Mouse (Mus musculus) C2C12 (cell line): ENCODE measurements around the gene Stk25. TPM values are rescaled to one million over a fixed set of nuclear protein-coding genes. Genes with fewer than 3 reads are reported as not detected.

Experiments
- H3K27me3 ChIP-seq: one replicate; pipeline ENCODE4 v1.6.1; 2011; ENCODE audit not compliant: control insufficient read depth, insufficient read depth, insufficient read length
- H3K36me3 ChIP-seq: one replicate; pipeline ENCODE4 v1.6.1; 2011; ENCODE audit not compliant: control insufficient read depth, insufficient read depth
- H3K4me3 ChIP-seq: one replicate; pipeline ENCODE4 v1.5.1; 2011; ENCODE audit warnings: mild to moderate bottlenecking, control low read depth; ENCODE audit not compliant: poor library complexity, insufficient read depth, severe bottlenecking
- H3K79me2 ChIP-seq: one replicate; pipeline ENCODE4 v1.6.1; 2011; ENCODE audit not compliant: control insufficient read depth, insufficient read depth
- H3K79me3 ChIP-seq: one replicate; pipeline ENCODE4 v1.6.1; 2011; ENCODE audit warnings: low read depth, control low read depth
- H3ac ChIP-seq: one replicate; pipeline ENCODE3; 2011; ENCODE audit warnings: low read depth; ENCODE audit not compliant: control insufficient read depth, insufficient read length
- CEBPB ChIP-seq: IDR thresholded peaks from one replicate; pipeline ENCODE4 v1.6.1; 2011; ENCODE audit warnings: low read depth, mild to moderate bottlenecking, control low read depth, moderate library complexity
- CTCF ChIP-seq: IDR thresholded peaks from one replicate; pipeline ENCODE4 v1.5.1; 2011; ENCODE audit not compliant: control insufficient read depth, insufficient read depth, insufficient read length
- FOSL1 ChIP-seq: IDR thresholded peaks from one replicate; pipeline ENCODE4 v1.8.0; 2011; ENCODE audit warnings: mild to moderate bottlenecking, low read length; ENCODE audit not compliant: poor library complexity, insufficient read depth, severe bottlenecking
- MAX ChIP-seq: IDR thresholded peaks from one replicate; pipeline ENCODE4 v1.6.1; 2011; ENCODE audit warnings: mild to moderate bottlenecking, control low read depth
- MYOD1 ChIP-seq: IDR thresholded peaks from one replicate; pipeline ENCODE4 v1.6.1; 2011; ENCODE audit warnings: low read depth; ENCODE audit not compliant: control insufficient read depth, insufficient read length
- MYOG ChIP-seq: IDR thresholded peaks from one replicate; pipeline ENCODE4 v1.6.1; 2011; ENCODE audit not compliant: control insufficient read depth, insufficient read length; ENCODE audit errors: extremely low read depth
- USF1 ChIP-seq: IDR thresholded peaks from one replicate; pipeline ENCODE4 v1.6.1; 2011; ENCODE audit warnings: low read depth, mild to moderate bottlenecking, control low read depth, moderate library complexity
- polyA plus RNA-seq: library from polyadenylated mRNA; unstranded; fragments of >200 nt; fragmentation: generic; extraction: Trizol; gene quantifications from one replicate; pipeline ENCODE4 v1.2.1, GENCODE M21; 2012; ENCODE audit warnings: missing spikeins

Stk25 gene
- polyA plus RNA-seq, 1 experiment, result 57.6 TPM

DNA sequence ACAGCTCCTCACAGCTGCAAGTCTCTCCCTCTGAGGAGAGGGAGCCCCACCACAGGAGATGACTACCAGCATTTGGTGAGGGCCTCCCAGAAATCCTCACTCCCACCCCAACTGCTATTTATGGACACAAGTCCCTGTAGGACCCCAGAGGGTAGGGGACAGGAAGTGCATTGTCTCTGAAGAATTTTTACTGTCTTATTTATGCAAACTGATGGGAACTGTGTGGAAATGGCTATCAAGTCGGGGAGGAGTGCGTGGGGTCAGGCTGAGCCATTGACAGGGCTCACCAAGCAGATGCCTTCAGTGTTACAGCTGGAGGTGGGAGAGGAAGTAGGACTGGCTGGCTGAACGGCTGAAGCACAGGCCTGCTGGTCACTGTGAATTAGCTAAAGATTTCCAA, 38.9 kb upstream of the Stk25 start:
- H3ac ChIP-seq, result no peak overlapping the region
- H3K36me3 ChIP-seq, result peaks cover 26% of the 10 kb centered on the region
- H3K27me3 ChIP-seq, result no peaks in the 10 kb centered on the region
- H3K4me3 ChIP-seq, result no peak overlapping the region
- H3K79me2 ChIP-seq, result no peaks in the 10 kb centered on the region
- H3K79me3 ChIP-seq, result no peaks in the 10 kb centered on the region
- TF ChIP-seq MYOG (no peak), FOSL1 (no peak), MAX (no peak), USF1 (no peak), CEBPB (no peak), CTCF (no peak), MYOD1 (no peak)

DNA sequence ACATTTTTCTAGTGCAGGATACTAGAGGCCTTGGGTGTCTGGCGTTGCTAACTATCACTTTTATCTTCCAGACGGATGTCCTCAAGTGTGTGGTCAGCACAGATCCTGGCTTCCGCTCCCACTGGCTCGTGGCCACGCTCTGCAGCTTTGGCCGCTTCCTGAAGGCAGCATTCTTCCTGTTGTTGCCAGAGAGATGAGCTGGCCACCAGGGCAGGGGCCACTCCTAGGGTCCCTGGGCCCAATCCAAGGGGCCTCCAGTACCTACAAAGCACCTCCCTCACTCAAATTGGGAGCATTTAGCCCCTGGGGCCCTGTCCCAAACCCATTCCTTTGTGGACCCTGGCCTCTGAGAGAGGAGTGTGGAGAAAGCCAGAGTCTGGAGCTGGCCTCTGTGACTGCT, 36.5 kb upstream of the Stk25 start:
- TF ChIP-seq MYOG (no peak), MYOD1 (no peak), FOSL1 (no peak), USF1 (no peak), MAX (no peak), CEBPB (no peak), CTCF (no peak)
- peaks cover 44% of the 10 kb centered on the region for H3K36me3 ChIP-seq
- no peak overlapping the region for H3ac ChIP-seq

GRCm38 (mm10) chr1:93693943-93694342, 35.5 kb upstream of the Stk25 start:
- Histone ChIP-seq H3K79me3 (peaks cover 6% of the 10 kb centered on the region), H3K36me3 (peaks cover 53% of the 10 kb centered on the region), H3K4me3 (no peak overlapping the region), H3K27me3 (no peaks in the 10 kb centered on the region), H3ac (no peak overlapping the region), H3K79me2 (peaks cover 25% of the 10 kb centered on the region)
- TF ChIP-seq MYOD1, result no peak
- no peak for TF ChIP-seq MYOG
- no peak for TF ChIP-seq FOSL1
- no peak for TF ChIP-seq CTCF
- no peak for TF ChIP-seq CEBPB
- TF ChIP-seq MAX, result no peak
- TF ChIP-seq USF1, result no peak

More for the DNA sequence above, 36.5 kb upstream of the Stk25 start:
- H3K4me3 ChIP-seq, result no peak overlapping the region
- H3K27me3 ChIP-seq, result no peaks in the 10 kb centered on the region
- peaks cover 18% of the 10 kb centered on the region for H3K79me2 ChIP-seq
- H3K79me3 ChIP-seq, result peaks cover 1% of the 10 kb centered on the region

GRCm38 (mm10) chr1:93693502-93693901, 35.0 kb upstream of the Stk25 start:
- H3ac ChIP-seq, result no peak overlapping the region
- H3K4me3 ChIP-seq, result no peak overlapping the region
- no peaks in the 10 kb centered on the region for H3K27me3 ChIP-seq
- H3K79me3 ChIP-seq, result peaks cover 10% of the 10 kb centered on the region
- peaks cover 58% of the 10 kb centered on the region for H3K36me3 ChIP-seq
- peaks cover 30% of the 10 kb centered on the region for H3K79me2 ChIP-seq
- TF ChIP-seq USF1 (no peak), FOSL1 (no peak), MYOD1 (no peak), MYOG (no peak), CEBPB (no peak), MAX (no peak), CTCF (no peak)

DNA sequence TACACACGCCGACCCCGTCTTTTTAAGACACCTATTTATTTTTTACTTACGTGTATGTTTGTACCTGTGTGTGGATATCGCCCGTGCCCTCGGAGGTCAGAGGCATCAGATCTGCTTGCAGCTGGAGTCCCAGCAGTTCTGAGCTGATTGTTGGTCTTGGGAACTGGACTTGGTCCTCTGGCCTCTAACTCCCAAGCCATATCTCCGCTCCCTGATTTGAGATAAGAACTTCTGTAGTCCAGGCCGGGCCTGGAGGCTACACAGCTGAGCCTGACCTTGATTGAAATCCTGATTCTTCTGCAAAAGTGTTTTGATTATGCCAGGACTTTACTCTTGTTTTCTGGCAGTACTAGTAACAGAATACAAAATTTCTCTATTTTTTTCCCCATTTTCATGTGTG, 34.3 kb upstream of the Stk25 start:
- peaks cover 16% of the 10 kb centered on the region for H3K79me3 ChIP-seq
- H3K79me2 ChIP-seq, result peaks cover 37% of the 10 kb centered on the region
- H3K4me3 ChIP-seq, result no peak overlapping the region
- H3K27me3 ChIP-seq, result no peaks in the 10 kb centered on the region
- no peak for TF ChIP-seq MAX
- no peak for TF ChIP-seq MYOG
- H3ac ChIP-seq, result no peak overlapping the region
- peaks cover 63% of the 10 kb centered on the region for H3K36me3 ChIP-seq

DNA sequence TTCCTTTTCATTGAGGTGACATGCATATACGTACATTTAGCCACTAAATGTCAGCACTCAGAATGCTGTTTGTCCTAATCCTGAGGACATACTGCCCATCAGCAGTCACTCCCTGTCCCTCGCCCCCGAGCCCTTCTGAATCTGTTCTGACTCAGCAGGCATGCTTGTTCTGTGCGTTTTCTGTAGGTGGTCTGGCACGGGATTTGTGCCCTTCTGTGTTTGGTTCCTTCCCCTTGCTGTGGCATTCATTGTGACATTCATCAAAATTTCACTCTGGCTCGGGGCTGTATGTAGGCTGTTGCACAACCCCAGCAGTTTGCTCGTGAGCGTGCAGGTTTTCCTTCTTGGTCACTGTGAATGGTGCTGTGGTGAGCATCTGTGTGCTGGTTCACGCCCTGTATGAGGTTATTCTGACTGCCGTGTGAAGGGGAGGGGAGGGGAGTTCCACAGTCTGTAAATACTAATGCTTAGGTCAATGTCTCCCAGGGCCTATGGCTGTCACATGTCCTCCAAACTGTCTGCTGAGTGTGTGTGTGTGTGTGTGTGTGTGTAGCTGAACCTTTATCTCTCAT, 33.4 kb upstream of the Stk25 start:
- TF ChIP-seq FOSL1 (no peak), USF1 (no peak), MYOG (no peak), CEBPB (no peak), CTCF (no peak), MAX (no peak), MYOD1 (no peak)
- Histone ChIP-seq H3K79me2 (peaks cover 46% of the 10 kb centered on the region), H3K79me3 (peaks cover 26% of the 10 kb centered on the region), H3K36me3 (peaks cover 66% of the 10 kb centered on the region), H3K27me3 (no peaks in the 10 kb centered on the region), H3ac (no peak overlapping the region), H3K4me3 (no peak overlapping the region)
